Mouse (Mus musculus): ENCODE data around the gene Olfr1477.
"Not testable (repeated sequence)": the region's sequence is repeated elsewhere in the genome, so short reads cannot be mapped to it uniquely, and the experiment has no call there.

Olfr1477 gene

DNA sequence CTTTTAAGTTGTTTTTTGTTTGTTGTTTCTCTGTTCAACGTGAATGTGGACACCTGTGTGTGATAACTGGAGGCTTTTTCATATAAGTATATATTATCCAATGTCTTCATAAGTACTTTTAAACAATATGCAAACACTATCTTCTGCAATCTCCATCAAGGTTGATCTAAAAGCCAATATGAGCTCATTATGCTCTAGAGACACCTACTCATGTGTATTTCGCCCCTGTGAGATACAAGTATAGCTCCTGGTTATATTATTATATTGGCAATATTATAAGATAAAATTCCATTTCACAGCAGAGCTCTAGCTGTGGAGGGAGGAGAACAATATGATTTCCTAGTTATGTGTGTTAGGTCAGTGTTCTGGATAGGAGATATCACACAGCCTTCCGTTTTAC is at the start of gene Olfr1477:
Olfr1477 (plus strand) TSS at position 301 of the 400 bp plus-strand sequence.
- DNase-seq = no peak

DNA sequence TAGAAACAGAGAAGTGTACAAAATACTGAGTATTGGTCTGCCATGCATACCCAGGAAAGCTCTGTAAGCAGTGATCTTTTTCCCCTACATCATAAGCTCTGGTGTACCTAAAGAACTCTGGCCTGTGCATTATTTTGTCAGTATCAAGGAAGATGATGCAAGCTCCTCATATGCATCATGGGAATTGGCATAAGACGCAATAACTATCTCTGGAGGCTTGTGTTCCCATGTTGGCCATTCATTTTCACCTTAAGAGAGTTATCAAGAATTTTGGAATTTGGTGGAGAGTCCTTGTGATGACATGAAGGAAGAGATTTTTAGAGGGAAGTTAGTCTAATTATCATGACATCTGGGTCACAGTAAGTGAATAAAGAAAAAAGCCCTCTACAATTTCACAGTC is 44.4 kb upstream of the Olfr1477 start, which contains the start of gene Olfr1472:
Olfr1472 (minus strand) TSS at position 101 of the 400 bp plus-strand sequence.
- DNase-seq = no peak

DNA sequence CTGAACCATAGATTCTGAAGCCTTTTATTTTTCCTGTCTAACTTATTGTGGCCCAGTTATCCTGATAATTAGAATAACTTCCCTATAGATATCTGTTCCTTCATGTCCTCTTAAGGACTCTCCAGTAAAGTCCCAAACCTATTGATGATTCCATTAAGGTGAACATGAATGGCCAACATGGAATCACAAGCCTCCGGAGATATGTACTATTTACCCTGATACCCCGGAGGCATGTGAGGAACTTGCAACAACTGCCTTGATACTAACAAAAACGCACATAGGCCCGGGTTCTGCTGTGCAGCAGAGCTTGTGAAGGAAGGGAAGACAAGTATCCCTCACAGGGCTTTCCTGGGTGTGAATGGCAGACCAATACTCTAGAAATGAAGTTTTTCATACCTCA is 31.1 kb upstream of the Olfr1477 start, which contains the start of gene Olfr1474:
Olfr1474 (plus strand) TSS at position 301 of the 400 bp plus-strand sequence.
- not testable (repeated sequence) for DNase-seq

DNA sequence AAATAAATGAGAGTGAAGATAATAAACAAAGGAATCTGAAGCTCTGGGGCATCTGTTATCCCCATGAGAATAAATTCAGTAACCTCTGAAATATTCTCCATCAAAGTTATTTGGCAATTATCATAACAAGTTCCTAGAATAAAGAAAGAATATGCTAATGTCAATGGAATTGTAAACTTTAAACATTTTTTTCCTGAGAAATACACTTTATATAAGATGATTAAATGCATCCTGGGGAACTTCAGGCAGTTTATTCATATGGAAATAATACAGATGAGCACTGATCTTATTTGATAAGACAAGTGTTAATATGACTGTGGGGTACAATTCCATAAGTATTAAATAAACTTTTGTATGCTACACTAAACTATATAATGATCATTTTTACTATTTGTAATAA is 20.2 kb upstream of the Olfr1477 start, which contains the start of gene Olfr1475:
Olfr1475 (minus strand) TSS at position 101 of the 400 bp plus-strand sequence.
- DNase-seq = no peak

DNA sequence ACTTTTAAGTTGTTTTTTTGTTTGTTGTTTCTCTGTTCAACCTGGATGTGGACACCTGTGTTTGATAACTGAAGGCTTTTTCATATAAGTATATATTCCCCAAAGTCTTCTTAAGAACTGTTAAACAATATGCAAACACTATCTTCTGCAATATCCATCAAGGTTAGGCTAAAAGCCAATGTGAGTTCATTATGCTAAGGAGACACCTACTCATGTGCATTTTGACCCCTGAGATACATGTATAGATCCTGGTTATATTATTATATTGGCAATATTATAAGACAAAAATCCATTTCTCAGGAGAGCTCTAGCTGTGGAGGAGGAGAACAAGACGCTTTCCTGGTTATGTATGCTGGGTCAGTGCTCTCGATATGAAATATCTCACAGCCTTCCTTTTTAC is 27.3 kb downstream of the Olfr1477 start, which contains the start of gene Olfr1480:
Olfr1480 (plus strand) TSS at position 301 of the 400 bp plus-strand sequence.
- DNase-seq = no peak

All from retina, postnatal 1 day (tissue).